Mouse (Mus musculus): Measurements from ENCODE around the gene Rbfox1. TPM values are rescaled to one million over a fixed set of nuclear protein-coding genes. Genes with fewer than 3 reads are reported as not detected.

Rbfox1 gene
- total and polyA plus RNA-seq, 2 experiments, result 0.09 TPM; not detected in 1

DNA sequence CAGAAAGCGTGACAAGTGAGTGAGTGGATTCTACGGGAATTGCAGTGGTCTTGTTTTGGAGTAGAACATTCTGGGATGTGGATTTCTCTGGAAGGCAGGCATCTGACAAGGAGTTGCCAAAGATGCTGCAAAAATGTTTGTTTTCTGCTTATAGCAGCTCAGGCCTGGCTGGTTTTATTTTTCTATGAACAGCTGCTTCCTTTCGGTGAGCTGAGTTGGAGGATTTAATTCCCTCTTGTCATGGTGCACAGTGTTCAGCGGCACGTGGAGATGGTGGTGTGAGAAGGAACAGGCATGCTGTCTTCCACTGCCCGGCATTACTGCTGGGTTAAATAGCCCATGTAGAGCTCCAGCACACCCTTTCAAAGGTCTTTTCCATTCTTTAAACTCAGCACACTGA, 428.5 kb downstream of the Rbfox1 start:
- no peak overlapping the region for H3K9ac ChIP-seq (ENCODE audit: low read depth, low read length)
- no peak for TF ChIP-seq CTCF (IDR thresholded peaks at IDR 0.05; ENCODE audit: low read depth, low read length)
- no peak for TF ChIP-seq POLR2A (IDR thresholded peaks at IDR 0.05; ENCODE audit: extremely low read depth, insufficient read depth, low read length)
- 79% methylated on average over 6 of the region's 6 CpGs for WGBS
- H3K27ac ChIP-seq (replicated peaks; ENCODE audit: insufficient read depth, low read depth, low read length), result no peak overlapping the region
- no peaks in the 10 kb centered on the region for H3K36me3 ChIP-seq (ENCODE audit: control insufficient read depth, insufficient read depth, low read length)
- DNase-seq (ENCODE audit: extremely low read depth, low read depth, low spot score), result no peak
- no peaks in the 10 kb centered on the region for H3K27me3 ChIP-seq (ENCODE audit: control insufficient read depth, insufficient read depth, low read length)
- H3K79me2 ChIP-seq (ENCODE audit: control insufficient read depth, insufficient read depth, low read length), result no peaks in the 10 kb centered on the region
- H3K4me3 ChIP-seq (ENCODE audit: insufficient read depth, low read depth, low read length), result no peak overlapping the region
- H3K4me1 ChIP-seq (ENCODE audit: control insufficient read depth, insufficient read depth, low read length), result no peaks in the 10 kb centered on the region

GRCm38 (mm10) chr16:6324832-6325231, 439.7 kb downstream of the Rbfox1 start:
- DNase-seq (ENCODE audit: extremely low read depth, low read depth, low spot score), result no peak
- Histone ChIP-seq H3K79me2 (ENCODE audit: control insufficient read depth, insufficient read depth, low read length) (no peaks in the 10 kb centered on the region), H3K27ac (replicated peaks; ENCODE audit: insufficient read depth, low read depth, low read length) (no peak overlapping the region), H3K4me3 (ENCODE audit: insufficient read depth, low read depth, low read length) (no peak overlapping the region), H3K9ac (ENCODE audit: low read depth, low read length) (no peak overlapping the region), H3K36me3 (ENCODE audit: control insufficient read depth, insufficient read depth, low read length) (no peaks in the 10 kb centered on the region), H3K4me1 (ENCODE audit: control insufficient read depth, insufficient read depth, low read length) (no peaks in the 10 kb centered on the region), H3K27me3 (ENCODE audit: control insufficient read depth, insufficient read depth, low read length) (no peaks in the 10 kb centered on the region; the same call in 1 of the 2 replicates)
- TF ChIP-seq CTCF (IDR thresholded peaks at IDR 0.05; ENCODE audit: low read depth, low read length) (no peak), POLR2A (IDR thresholded peaks at IDR 0.05; ENCODE audit: extremely low read depth, insufficient read depth, low read length) (no peak)
- 30% methylated on average over 1 of the region's 1 CpGs for WGBS

- no peak for DNase-seq (ENCODE audit: extremely low read depth, low read depth, low spot score)
- Histone ChIP-seq H3K79me2 (ENCODE audit: control insufficient read depth, insufficient read depth, low read length) (no peaks in the 10 kb centered on the region), H3K4me1 (ENCODE audit: control insufficient read depth, insufficient read depth, low read length) (no peaks in the 10 kb centered on the region), H3K27ac (replicated peaks; ENCODE audit: insufficient read depth, low read depth, low read length) (no peak overlapping the region), H3K36me3 (ENCODE audit: control insufficient read depth, insufficient read depth, low read length) (no peaks in the 10 kb centered on the region), H3K4me3 (ENCODE audit: insufficient read depth, low read depth, low read length) (no peak overlapping the region), H3K9ac (ENCODE audit: low read depth, low read length) (no peak overlapping the region), H3K27me3 (ENCODE audit: control insufficient read depth, insufficient read depth, low read length) (no peaks in the 10 kb centered on the region)
- WGBS, result 68% methylated on average over 10 of the region's 10 CpGs
- no peak for TF ChIP-seq POLR2A (IDR thresholded peaks at IDR 0.05; ENCODE audit: extremely low read depth, insufficient read depth, low read length)
- TF ChIP-seq CTCF (IDR thresholded peaks at IDR 0.05; ENCODE audit: low read depth, low read length), result no peak
These were observed 446.3 kb downstream of the Rbfox1 start for GRCm38 (mm10) chr16:6331400-6331939.

DNA sequence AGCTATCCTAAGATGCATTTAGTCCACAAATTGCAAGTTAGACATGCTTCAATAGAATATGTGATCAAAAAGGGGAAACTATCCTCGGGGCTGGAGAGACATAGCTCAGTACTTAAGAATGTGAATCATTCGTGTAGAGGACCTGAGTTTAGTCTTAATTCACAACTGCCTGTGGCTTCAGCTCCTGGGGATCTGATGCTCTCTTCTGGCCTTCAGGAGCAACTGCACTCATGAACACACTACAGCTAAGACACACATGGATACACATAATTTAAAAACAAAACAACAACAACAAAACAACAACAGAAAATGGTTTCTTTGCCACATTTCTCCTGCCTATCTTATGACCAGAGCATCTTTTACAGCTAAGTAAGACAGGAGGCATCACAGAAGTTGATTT, 448.1 kb downstream of the Rbfox1 start:
- Histone ChIP-seq H3K27me3 (ENCODE audit: control insufficient read depth, insufficient read depth, low read length) (no peaks in the 10 kb centered on the region), H3K27ac (replicated peaks; ENCODE audit: insufficient read depth, low read depth, low read length) (no peak overlapping the region), H3K9ac (ENCODE audit: low read depth, low read length) (no peak overlapping the region), H3K79me2 (ENCODE audit: control insufficient read depth, insufficient read depth, low read length) (no peaks in the 10 kb centered on the region), H3K4me1 (ENCODE audit: control insufficient read depth, insufficient read depth, low read length) (no peaks in the 10 kb centered on the region), H3K4me3 (ENCODE audit: insufficient read depth, low read depth, low read length) (no peak overlapping the region), H3K36me3 (ENCODE audit: control insufficient read depth, insufficient read depth, low read length) (no peaks in the 10 kb centered on the region)
- DNase-seq (ENCODE audit: extremely low read depth, low read depth, low spot score), result no peak
- TF ChIP-seq CTCF (IDR thresholded peaks at IDR 0.05; ENCODE audit: low read depth, low read length) (no peak), POLR2A (IDR thresholded peaks at IDR 0.05; ENCODE audit: extremely low read depth, insufficient read depth, low read length) (no peak)
- 65% methylated on average over 2 of the region's 2 CpGs for WGBS

- 41% methylated on average over 9 of the region's 9 CpGs for WGBS
- Histone ChIP-seq H3K4me1 (ENCODE audit: control insufficient read depth, insufficient read depth, low read length) (no peaks in the 10 kb centered on the region; the same call in 1 of the 2 replicates), H3K27ac (replicated peaks; ENCODE audit: insufficient read depth, low read depth, low read length) (no peak overlapping the region), H3K79me2 (ENCODE audit: control insufficient read depth, insufficient read depth, low read length) (no peaks in the 10 kb centered on the region), H3K36me3 (ENCODE audit: control insufficient read depth, insufficient read depth, low read length) (no peaks in the 10 kb centered on the region), H3K9ac (ENCODE audit: low read depth, low read length) (no peak overlapping the region), H3K27me3 (ENCODE audit: control insufficient read depth, insufficient read depth, low read length) (peaks cover 17% of the 10 kb centered on the region), H3K4me3 (ENCODE audit: insufficient read depth, low read depth, low read length) (no peak overlapping the region)
- TF ChIP-seq POLR2A (IDR thresholded peaks at IDR 0.05; ENCODE audit: extremely low read depth, insufficient read depth, low read length) (no peak), CTCF (IDR thresholded peaks at IDR 0.05; ENCODE audit: low read depth, low read length) (no peak)
- DNase-seq (ENCODE audit: extremely low read depth, low read depth, low spot score), result no peak
These were observed 462.9 kb downstream of the Rbfox1 start for GRCm38 (mm10) chr16:6348103-6348502.

- no peak for TF ChIP-seq CTCF (IDR thresholded peaks at IDR 0.05; ENCODE audit: low read depth, low read length)
- no peak for TF ChIP-seq POLR2A (IDR thresholded peaks at IDR 0.05; ENCODE audit: extremely low read depth, insufficient read depth, low read length)
These were observed 463.6 kb downstream of the Rbfox1 start for GRCm38 (mm10) chr16:6348581-6349241.

More at GRCm38 (mm10) chr16:6348581-6349241, 463.6 kb downstream of the Rbfox1 start:
- no peak overlapping the region for H3K9ac ChIP-seq (ENCODE audit: low read depth, low read length)
- no peaks in the 10 kb centered on the region for H3K36me3 ChIP-seq (ENCODE audit: control insufficient read depth, insufficient read depth, low read length)
- H3K4me1 ChIP-seq (ENCODE audit: control insufficient read depth, insufficient read depth, low read length), result no peaks in the 10 kb centered on the region; the same call in 1 of the 2 replicates
- H3K4me3 ChIP-seq (ENCODE audit: insufficient read depth, low read depth, low read length), result no peak overlapping the region
- no peaks in the 10 kb centered on the region for H3K79me2 ChIP-seq (ENCODE audit: control insufficient read depth, insufficient read depth, low read length)
- no peak overlapping the region for H3K27ac ChIP-seq (replicated peaks; ENCODE audit: insufficient read depth, low read depth, low read length)
- H3K27me3 ChIP-seq (ENCODE audit: control insufficient read depth, insufficient read depth, low read length), result peaks cover 15% of the 10 kb centered on the region
- 3% methylated on average over 41 of the region's 41 CpGs for WGBS
- no peak for DNase-seq (ENCODE audit: extremely low read depth, low read depth, low spot score)
